Mouse (Mus musculus): ENCODE data around the gene Spats1. TPM values are rescaled to one million over a fixed set of nuclear protein-coding genes. Genes with fewer than 3 reads are reported as not detected.

Gene Spats1
- polyA plus RNA-seq, 1 experiment = 0.04 TPM

GRCm38 (mm10) chr17:45398021-45398420, 77.2 kb downstream of the Spats1 start:
- H3K4me1 ChIP-seq (ENCODE audit: control insufficient read depth, insufficient read depth, low read length) = peaks cover 3% of the 10 kb centered on the region
- H3K4me3 ChIP-seq (replicated peaks; ENCODE audit: extremely low read depth, low read depth, low read length) = no peak overlapping the region
- WGBS = 88% methylated on average over 2 of the region's 2 CpGs
- no peak for DNase-seq
- TF ChIP-seq CTCF (IDR thresholded peaks at IDR 0.05; ENCODE audit: insufficient read depth, low read length) (no peak), POLR2A (IDR thresholded peaks at IDR 0.05; ENCODE audit: borderline replicate concordance, extremely low read depth, low read depth, low read length) (no peak)

GRCm38 (mm10) chr17:45397541-45397940, 77.7 kb downstream of the Spats1 start:
- Histone ChIP-seq H3K4me1 (ENCODE audit: control insufficient read depth, insufficient read depth, low read length) (peaks cover 3% of the 10 kb centered on the region), H3K4me3 (replicated peaks; ENCODE audit: extremely low read depth, low read depth, low read length) (no peak overlapping the region)
- TF ChIP-seq POLR2A (IDR thresholded peaks at IDR 0.05; ENCODE audit: borderline replicate concordance, extremely low read depth, low read depth, low read length) (no peak), CTCF (IDR thresholded peaks at IDR 0.05; ENCODE audit: insufficient read depth, low read length) (no peak)
- DNase-seq = no peak
- 79% methylated on average over 3 of the region's 3 CpGs for WGBS

- TF ChIP-seq POLR2A (IDR thresholded peaks at IDR 0.05; ENCODE audit: borderline replicate concordance, extremely low read depth, low read depth, low read length) (no peak), CTCF (IDR thresholded peaks at IDR 0.05; ENCODE audit: insufficient read depth, low read length) (no peak)
- Histone ChIP-seq H3K4me1 (ENCODE audit: control insufficient read depth, insufficient read depth, low read length) (no peaks in the 10 kb centered on the region), H3K4me3 (replicated peaks; ENCODE audit: extremely low read depth, low read depth, low read length) (no peak overlapping the region)
- WGBS = 57% methylated on average over 9 of the region's 9 CpGs
- no peak for DNase-seq
Measured at GRCm38 (mm10) chr17:45394612-45395011, 80.6 kb downstream of the Spats1 start.

GRCm38 (mm10) chr17:45393765-45394164, 81.5 kb downstream of the Spats1 start:
- H3K4me1 ChIP-seq (ENCODE audit: control insufficient read depth, insufficient read depth, low read length) = no peaks in the 10 kb centered on the region
- no peak for TF ChIP-seq CTCF (IDR thresholded peaks at IDR 0.05; ENCODE audit: insufficient read depth, low read length)
- TF ChIP-seq POLR2A (IDR thresholded peaks at IDR 0.05; ENCODE audit: borderline replicate concordance, extremely low read depth, low read depth, low read length) = no peak
- no peak for DNase-seq
- 77% methylated on average over 3 of the region's 3 CpGs for WGBS
- no peak overlapping the region for H3K4me3 ChIP-seq (replicated peaks; ENCODE audit: extremely low read depth, low read depth, low read length)

Other genes starting within 250 kb of the Spats1 start
- 5.1 and 7.9 TPM in 2 replicates for gene Cdc5l, start 41.7 kb downstream of the Spats1 start, polyA plus RNA-seq (2012; rRNA removed)
- gene Aars2, start 31.4 kb upstream of the Spats1 start, polyA plus RNA-seq (2012; rRNA removed) = 13.3 and 14.5 TPM in 2 replicates
- gene Tcte1, start 48.0 kb upstream of the Spats1 start, polyA plus RNA-seq (2012; rRNA removed) = 10.8 and 11.0 TPM in 2 replicates
- 0.11 and 0.17 TPM in 2 replicates for gene Tmem151b, start 74.3 kb upstream of the Spats1 start, polyA plus RNA-seq (2012; rRNA removed)
- gene Nfkbie, start 80.3 kb upstream of the Spats1 start, polyA plus RNA-seq (2012; rRNA removed) = 7.2 and 7.8 TPM in 2 replicates
- 89.9 and 102 TPM in 2 replicates for gene Slc35b2, start 88.5 kb upstream of the Spats1 start, polyA plus RNA-seq (2012; rRNA removed)
- 212 and 340 TPM in 2 replicates for gene Hsp90ab1, start 97.9 kb upstream of the Spats1 start, polyA plus RNA-seq (2012; rRNA removed)
- 185 and 186 TPM in 2 replicates for gene Slc29a1, start 124.2 kb upstream of the Spats1 start, polyA plus RNA-seq (2012; rRNA removed)
- not detected in 2 replicates for gene Mymx, start 126.7 kb upstream of the Spats1 start, polyA plus RNA-seq (2012; rRNA removed)
- not detected in 2 replicates for gene Capn11, start 183.9 kb upstream of the Spats1 start, polyA plus RNA-seq (2012; rRNA removed)
- 131 and 171 TPM in 2 replicates for gene Mrpl14, start 210.9 kb upstream of the Spats1 start, polyA plus RNA-seq (2012; rRNA removed)
- 163 and 173 TPM in 2 replicates for gene Tmem63b, start 211.5 kb upstream of the Spats1 start, polyA plus RNA-seq (2012; rRNA removed)